Mouse (Mus musculus) adrenal gland, postnatal 4 days (tissue): ENCODE measurements at regions not wholly inside any gene's neighbourhood (a gene's known extent, or its start where the extent isn't known, plus 50 kb on each side); places are given as distances from the start of the nearest gene placed in this dataset.

Source experiments
- DNase-seq, 2 experiments: peaks; one replicate each; pipeline ENCODE4 v3.0.0; 2021 to 2022; ENCODE audit warnings: low spot score in 2 of 2, mixed read lengths in 2 of 2

GRCm38 (mm10) chr12:98045784-98046458 is 213.3 kb downstream of the Galc start:
- no peak for DNase-seq

DNA sequence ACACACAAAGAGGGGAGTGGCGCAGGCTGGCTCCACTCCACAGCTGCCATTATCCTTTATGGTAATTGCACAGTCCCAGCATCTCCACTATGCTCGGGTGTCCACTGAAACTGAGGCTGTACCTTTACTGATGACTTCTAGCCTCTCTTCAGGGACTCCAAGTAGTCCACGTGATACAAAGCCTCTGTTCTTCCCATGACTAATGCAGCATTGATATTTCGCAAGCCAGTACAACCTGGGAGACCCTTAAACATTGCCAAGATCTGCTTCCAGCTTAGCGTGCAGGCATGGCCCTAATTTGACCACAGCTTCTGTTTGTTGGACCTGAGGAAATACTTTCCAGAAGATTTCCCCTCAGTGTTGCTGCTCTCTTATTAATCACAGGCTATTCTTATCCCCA is 215.8 kb downstream of the Galc start:
- DNase-seq = no peak

- no peak for DNase-seq
Measured at GRCm38 (mm10) chr12:98039677-98040076, 219.6 kb downstream of the Galc start.

DNA sequence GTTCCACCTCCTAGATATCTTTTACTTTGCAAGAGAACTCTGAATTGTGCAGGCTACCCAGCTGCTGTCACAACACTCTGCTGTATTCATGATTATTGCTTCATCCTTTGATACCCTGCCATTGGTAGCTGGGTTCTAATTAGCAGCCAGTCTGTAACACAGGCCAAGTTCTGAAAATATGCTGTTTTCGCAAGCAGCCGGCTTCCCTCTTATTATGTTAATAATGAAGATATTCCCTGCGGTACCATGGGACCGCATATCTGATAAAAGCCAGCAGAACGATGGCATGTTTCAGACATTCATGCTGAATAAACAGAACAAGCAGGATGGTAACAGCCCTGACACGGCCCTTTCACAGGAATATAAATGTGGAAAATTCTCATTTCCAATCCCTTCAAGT is 235.6 kb downstream of the Galc start:
- DNase-seq = no peak

DNA sequence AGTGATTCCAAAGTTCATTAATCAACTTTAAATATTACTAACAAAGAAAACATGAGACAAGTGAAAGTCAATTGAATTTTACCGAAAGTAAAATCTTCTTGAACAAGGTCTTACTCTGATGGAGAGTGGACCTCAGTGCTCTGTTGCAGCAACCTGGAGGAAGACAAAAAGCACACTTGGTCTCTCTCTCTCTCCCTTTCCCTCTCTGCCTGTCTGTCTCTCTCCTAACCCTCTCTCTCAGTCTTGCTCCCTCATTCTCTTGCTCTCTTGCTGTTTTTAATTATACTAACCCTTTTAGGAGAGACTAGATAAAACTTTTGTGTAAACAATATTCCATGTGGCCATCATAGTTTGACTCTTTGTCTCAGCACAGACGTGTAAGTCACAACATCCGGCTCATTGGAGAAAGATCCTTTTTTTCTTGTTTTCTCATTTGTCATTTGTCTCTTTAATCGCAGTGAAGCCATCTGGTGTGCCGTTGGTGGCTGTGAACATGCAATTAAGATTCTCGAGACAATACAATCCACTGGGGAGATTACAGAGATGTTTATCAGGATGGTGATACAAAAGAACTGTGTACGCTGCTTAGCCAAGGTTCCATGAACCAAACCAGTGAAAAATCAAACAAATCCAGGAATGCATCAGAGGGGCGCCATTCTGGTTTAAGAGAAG is 244.5 kb downstream of the Galc start:
- DNase-seq = no peak

- DNase-seq = no peak
Measured at GRCm38 (mm10) chr12:98009175-98009574, 250.1 kb downstream of the Galc start.

- DNase-seq = no peak
Measured at GRCm38 (mm10) chr12:98005671-98006469, 253.4 kb downstream of the Galc start.

DNA sequence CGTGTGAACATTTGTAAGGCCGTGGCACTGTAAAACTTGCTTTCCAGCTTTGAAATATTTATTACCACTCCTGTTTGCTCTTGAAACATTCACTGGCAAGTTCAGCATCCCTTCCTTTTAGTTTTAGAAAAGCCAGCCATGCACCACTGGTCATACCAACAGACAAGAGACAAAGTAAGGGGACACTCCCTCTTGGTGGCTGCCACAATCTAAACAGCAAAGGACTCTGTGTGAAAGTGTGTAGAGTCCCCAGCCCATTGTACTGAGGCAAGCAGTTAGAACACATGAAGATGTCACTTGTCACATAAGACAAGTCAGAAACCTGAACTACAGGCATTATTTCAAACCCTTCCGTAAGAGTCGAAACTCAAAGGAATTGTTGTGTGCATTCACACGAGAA is 257.0 kb downstream of the Galc start:
- DNase-seq = no peak

GRCm38 (mm10) chr12:97994884-97995283 is 264.4 kb downstream of the Galc start:
- no peak for DNase-seq

- no peak for DNase-seq
Measured at GRCm38 (mm10) chr12:97993937-97994336, 265.3 kb downstream of the Galc start.

DNA sequence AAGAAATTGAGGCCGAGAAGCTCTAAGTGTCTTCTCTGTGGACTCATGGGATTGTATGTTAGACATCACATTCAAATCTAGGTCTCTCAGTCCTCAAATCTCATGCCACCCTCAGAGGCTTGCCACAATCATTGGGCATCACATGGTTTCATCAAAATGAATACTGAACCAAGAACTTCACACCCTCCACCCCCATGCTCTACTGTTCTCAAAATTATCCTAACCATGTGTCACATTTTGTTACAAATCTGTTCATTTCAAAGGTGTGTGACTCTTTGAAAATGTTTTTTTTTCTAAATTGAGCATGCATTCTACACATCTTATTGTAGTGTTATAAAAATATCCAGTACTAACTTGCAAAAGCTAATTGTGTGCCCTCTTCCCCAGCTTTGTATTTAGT is 275.9 kb downstream of the Galc start:
- DNase-seq = no peak

GRCm38 (mm10) chr12:97978668-97979067 is 280.6 kb downstream of the Galc start:
- no peak for DNase-seq

DNA sequence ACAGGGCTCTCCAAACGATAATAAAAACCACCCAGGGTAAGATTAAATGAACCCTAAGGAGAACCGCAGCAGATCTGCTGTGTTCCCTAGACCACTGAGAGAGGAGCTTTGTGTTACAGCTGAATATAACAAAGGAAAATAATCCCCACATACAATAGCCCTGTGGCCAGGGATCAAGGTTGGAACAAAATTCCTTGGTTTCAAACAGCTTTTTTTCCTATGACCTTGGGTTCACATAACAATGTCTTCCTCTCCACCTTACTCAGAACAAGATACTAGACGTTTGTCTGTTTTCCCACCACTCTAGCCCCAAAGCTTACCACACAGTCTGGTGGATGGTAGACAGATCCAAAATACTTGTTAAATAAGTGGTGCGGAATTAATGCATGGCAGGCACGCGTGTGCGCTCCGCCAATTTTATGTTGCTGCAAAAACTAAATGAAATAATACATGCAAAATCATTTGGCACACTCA is 281.0 kb downstream of the Galc start:
- DNase-seq = no peak

GRCm38 (mm10) chr12:97977633-97978032 is 281.6 kb downstream of the Galc start:
- DNase-seq = no peak

DNA sequence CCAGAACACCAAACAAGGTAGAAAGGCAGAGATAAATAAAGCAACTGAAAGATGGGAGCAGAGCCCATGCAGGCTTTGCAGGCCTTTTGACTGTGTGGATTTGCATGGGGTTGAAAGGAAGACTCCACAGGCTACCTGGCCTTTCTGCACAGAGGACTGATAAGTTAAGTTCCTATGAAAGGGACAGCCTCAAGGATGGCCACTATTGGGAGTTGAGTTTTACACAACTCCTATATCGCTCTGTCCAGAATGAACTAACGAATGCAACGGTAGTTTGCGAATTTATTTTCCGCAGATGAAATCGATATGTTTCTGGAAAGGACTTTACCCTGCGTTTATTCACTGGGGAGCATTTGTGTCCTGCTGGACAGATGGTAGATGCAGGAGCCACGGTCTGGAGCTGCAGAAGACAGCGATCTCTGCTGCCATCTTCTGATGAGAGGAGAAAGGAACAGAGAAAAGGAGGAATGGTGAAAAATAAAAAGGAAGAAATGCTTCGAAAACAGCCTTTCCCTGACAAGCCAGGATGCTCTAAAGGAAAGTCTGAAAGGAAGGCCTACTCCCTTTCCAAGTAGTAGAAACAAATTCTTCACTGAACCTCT is 285.2 kb downstream of the Galc start:
- DNase-seq = no peak

DNA sequence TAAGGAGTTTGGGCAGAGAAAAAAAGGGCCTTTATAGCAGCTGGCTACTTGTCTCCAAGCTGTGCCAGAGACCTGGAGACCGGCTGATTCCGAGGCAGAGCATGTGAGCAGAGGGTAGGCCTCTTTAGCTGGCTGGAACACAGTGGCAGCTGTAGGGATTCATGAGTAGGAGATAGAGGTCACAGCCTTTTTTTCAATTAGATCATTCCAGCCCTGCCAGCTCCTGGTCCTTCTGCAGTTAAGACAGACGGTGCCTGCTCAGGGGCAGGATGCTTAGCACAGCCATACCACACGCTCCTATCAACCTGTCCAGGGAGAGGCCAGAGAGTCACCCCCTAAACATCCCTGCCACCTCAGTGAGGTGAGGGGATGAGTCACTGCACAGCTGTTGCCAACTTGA is 302.1 kb downstream of the Galc start:
- no peak for DNase-seq

- DNase-seq = no peak
Measured at GRCm38 (mm10) chr12:97953336-97953735, 305.9 kb downstream of the Galc start.

GRCm38 (mm10) chr12:97952204-97952603 is 307.1 kb downstream of the Galc start:
- DNase-seq = no peak

- no peak for DNase-seq
Measured at GRCm38 (mm10) chr12:97950072-97950471, 309.2 kb downstream of the Galc start.

- no peak for DNase-seq
Measured at GRCm38 (mm10) chr12:97947421-97947820, 311.8 kb downstream of the Galc start.

DNA sequence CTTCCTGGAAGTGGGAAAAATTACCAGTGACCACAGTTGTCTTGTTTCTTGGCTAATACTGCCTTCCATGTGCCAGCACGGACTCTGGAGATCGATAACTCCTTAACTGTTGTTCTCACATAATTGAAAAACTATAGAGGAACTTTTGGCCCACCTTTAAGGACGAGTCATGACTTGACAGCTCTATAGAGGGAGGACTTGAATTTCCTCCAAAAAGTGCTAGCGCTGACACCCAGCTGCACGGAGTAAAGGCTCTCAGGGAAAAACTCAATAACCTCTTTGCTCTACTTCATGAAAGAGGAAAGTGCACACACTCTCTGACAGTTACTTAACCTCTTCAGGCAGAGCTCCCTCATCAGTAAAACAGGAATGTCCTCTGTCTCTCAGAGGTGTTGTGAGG is 320.9 kb downstream of the Galc start:
- DNase-seq = no peak

DNA sequence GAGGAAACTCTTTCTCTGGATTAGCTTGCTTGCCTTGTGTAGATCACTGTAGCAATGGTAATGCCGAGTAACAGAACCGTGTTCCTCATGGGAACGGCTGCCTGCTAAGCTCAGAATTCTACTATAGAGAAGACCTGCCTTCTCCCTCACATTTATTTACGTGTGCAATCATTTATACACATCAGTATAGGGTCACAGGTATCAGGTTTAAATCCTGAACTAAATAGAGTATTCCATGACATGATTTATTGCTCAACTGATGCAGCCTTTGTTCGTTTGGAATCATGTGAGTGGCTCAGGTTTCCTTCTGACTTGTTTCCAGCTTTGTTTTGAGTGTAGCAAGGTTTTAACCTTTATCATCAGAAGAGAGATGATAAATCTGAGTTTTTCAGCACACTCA is 329.4 kb downstream of the Galc start:
- DNase-seq = no peak
